Mouse (Mus musculus): ENCODE results near the gene Krt23. TPM values are rescaled to one million over a fixed set of nuclear protein-coding genes. Genes with fewer than 3 reads are reported as not detected.

Gene Krt23
- polyA plus RNA-seq, 1 experiment from 2014 or later = 8.2 TPM

DNA sequence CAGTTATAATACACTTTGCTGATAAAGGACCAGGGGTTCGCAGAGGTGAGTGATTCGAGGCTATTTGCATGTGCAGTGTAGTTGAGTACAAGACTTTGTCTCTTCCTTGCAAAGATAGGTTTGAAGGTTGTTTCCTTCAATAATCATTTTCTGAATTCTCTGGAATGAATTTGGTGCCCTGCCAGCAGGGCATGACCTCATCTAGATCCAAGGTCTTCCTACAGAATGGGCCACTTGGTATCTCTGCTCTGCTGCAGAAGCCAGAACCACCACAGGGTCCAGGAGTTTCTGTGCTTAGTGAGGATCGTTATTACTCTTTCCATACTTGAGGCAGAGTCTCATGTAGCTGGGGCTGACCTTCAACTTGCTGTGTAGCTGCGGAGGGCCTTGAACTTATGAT is 1.8 kb upstream of the Krt23 start:
- Histone ChIP-seq H3K9ac (replicated peaks; ENCODE audit: low read depth) (no peak overlapping the region), H3K36me3 (ENCODE audit: insufficient read depth, low read length) (no peaks in the 10 kb centered on the region), H3K27ac (ENCODE audit: low read length) (no peak overlapping the region), H3K4me3 (ENCODE audit: low read depth, low read length) (no peak overlapping the region), H3K9me3 (ENCODE audit: low read length) (no peaks in the 10 kb centered on the region), H3K4me2 (replicated peaks; ENCODE audit: low read depth, low read length) (no peak overlapping the region), H3K4me1 (ENCODE audit: insufficient read depth, low read depth, low read length) (no peaks in the 10 kb centered on the region; the same call in 1 of the 2 replicates), H3K27me3 (replicated peaks; ENCODE audit: insufficient read depth, low read length) (no peaks in the 10 kb centered on the region)
- 86% methylated on average over 4 of the region's 4 CpGs for WGBS
- TF ChIP-seq CTCF (IDR thresholded peaks at IDR 0.05) (no peak), EP300 (IDR thresholded peaks at IDR 0.05) (no peak)
- no peak for DNase-seq (ENCODE audit: low spot score)
- ATAC-seq = no peak

DNA sequence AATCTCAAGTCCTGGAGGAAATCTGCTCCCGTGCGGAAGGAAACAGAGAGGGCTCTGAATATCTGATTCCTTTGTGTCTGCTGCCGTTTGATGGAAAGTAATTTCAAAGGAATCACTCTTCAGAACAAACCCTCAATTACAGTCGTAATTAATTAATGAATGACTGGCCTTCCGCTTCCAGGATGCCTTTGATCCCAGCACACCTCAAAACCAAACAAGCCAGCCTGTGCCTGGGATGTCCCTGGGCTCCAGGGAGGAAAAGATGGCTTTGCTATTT is 575 bp upstream of the Krt23 start:
- DNase-seq (ENCODE audit: low spot score) (peak; percentile 31), ATAC-seq (no peak)
- Histone ChIP-seq H3K9ac (replicated peaks; ENCODE audit: low read depth) (no peak overlapping the region), H3K4me1 (ENCODE audit: insufficient read depth, low read depth, low read length) (no peaks in the 10 kb centered on the region; the same call in 1 of the 2 replicates), H3K4me3 (ENCODE audit: low read depth, low read length) (no peak overlapping the region), H3K27ac (ENCODE audit: low read length) (no peak overlapping the region), H3K4me2 (replicated peaks; ENCODE audit: low read depth, low read length) (no peak overlapping the region), H3K36me3 (ENCODE audit: insufficient read depth, low read length) (no peaks in the 10 kb centered on the region), H3K9me3 (ENCODE audit: low read length) (no peaks in the 10 kb centered on the region), H3K27me3 (replicated peaks; ENCODE audit: insufficient read depth, low read length) (no peaks in the 10 kb centered on the region)
- TF ChIP-seq EP300 (IDR thresholded peaks at IDR 0.05) (no peak), CTCF (IDR thresholded peaks at IDR 0.05) (no peak)
- WGBS = 22% methylated on average over 5 of the region's 5 CpGs

GRCm38 (mm10) chr11:99491040-99491439 is 1.9 kb downstream of the Krt23 start:
- 0 out of 2 replicates have a peak overlapping the region, but pooled peaks have one; percentile 4 for H3K4me2 ChIP-seq (replicated peaks; ENCODE audit: low read depth, low read length)
- H3K9me3 ChIP-seq (ENCODE audit: low read length) = no peaks in the 10 kb centered on the region
- TF ChIP-seq EP300 (IDR thresholded peaks at IDR 0.05) (no peak), CTCF (IDR thresholded peaks at IDR 0.05) (no peak)
- H3K9ac ChIP-seq (replicated peaks; ENCODE audit: low read depth) = no peak overlapping the region
- DNase-seq (ENCODE audit: low spot score) (no peak), ATAC-seq (no peak; the same call in 1 of the 2 replicates)
- H3K4me1 ChIP-seq (ENCODE audit: insufficient read depth, low read depth, low read length) = no peaks in the 10 kb centered on the region; the same call in 1 of the 2 replicates
- no peaks in the 10 kb centered on the region for H3K36me3 ChIP-seq (ENCODE audit: insufficient read depth, low read length)
- no peaks in the 10 kb centered on the region for H3K27me3 ChIP-seq (replicated peaks; ENCODE audit: insufficient read depth, low read length)
- no peak overlapping the region for H3K27ac ChIP-seq (ENCODE audit: low read length)
- WGBS = 48% methylated on average over 8 of the region's 8 CpGs
- no peak overlapping the region for H3K4me3 ChIP-seq (ENCODE audit: low read depth, low read length)

- H3K27me3 ChIP-seq (replicated peaks; ENCODE audit: insufficient read depth, low read length) = no peaks in the 10 kb centered on the region
- no peak for DNase-seq (ENCODE audit: low spot score)
- no peaks in the 10 kb centered on the region; the same call in 1 of the 2 replicates for H3K4me1 ChIP-seq (ENCODE audit: insufficient read depth, low read depth, low read length)
- no peak overlapping the region for H3K4me3 ChIP-seq (ENCODE audit: low read depth, low read length)
- no peaks in the 10 kb centered on the region for H3K9me3 ChIP-seq (ENCODE audit: low read length)
- H3K4me2 ChIP-seq (replicated peaks; ENCODE audit: low read depth, low read length) = no peak overlapping the region
- no peaks in the 10 kb centered on the region for H3K36me3 ChIP-seq (ENCODE audit: insufficient read depth, low read length)
- no peak overlapping the region for H3K9ac ChIP-seq (replicated peaks; ENCODE audit: low read depth)
- TF ChIP-seq CTCF (IDR thresholded peaks at IDR 0.05) (no peak), EP300 (IDR thresholded peaks at IDR 0.05) (no peak)
- no peak overlapping the region for H3K27ac ChIP-seq (ENCODE audit: low read length)
- WGBS = 33% methylated on average over 4 of the region's 4 CpGs
- no peak for ATAC-seq
Measured at GRCm38 (mm10) chr11:99490624-99491023, 2.3 kb downstream of the Krt23 start.

DNA sequence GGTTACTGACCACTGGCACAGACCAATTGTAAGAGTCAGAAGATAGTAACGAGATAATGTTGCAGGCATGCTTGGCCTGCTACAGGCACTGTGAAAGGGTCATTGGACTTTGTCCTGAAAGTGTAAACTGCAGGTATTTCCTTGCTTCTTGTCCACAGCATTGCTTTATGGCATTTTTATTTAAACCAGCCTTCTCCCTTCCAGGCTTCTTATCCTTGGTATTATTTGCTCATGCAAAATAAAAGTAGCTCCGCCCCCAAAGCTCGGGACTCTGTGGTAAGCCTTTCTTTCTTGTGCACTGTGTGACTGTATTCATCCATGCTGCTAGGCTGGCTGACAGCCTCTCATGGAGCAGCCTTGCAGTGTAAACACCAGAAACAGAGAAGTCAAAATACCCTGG is 3.7 kb downstream of the Krt23 start:
- DNase-seq (ENCODE audit: low spot score) = peak; percentile 70
- Histone ChIP-seq H3K4me3 (ENCODE audit: low read depth, low read length) (no peak overlapping the region), H3K9me3 (ENCODE audit: low read length) (no peaks in the 10 kb centered on the region), H3K27me3 (replicated peaks; ENCODE audit: insufficient read depth, low read length) (no peaks in the 10 kb centered on the region), H3K36me3 (ENCODE audit: insufficient read depth, low read length) (no peaks in the 10 kb centered on the region), H3K27ac (ENCODE audit: low read length) (no peak overlapping the region), H3K9ac (replicated peaks; ENCODE audit: low read depth) (no peak overlapping the region), H3K4me1 (ENCODE audit: insufficient read depth, low read depth, low read length) (no peaks in the 10 kb centered on the region; the same call in 1 of the 2 replicates), H3K4me2 (replicated peaks; ENCODE audit: low read depth, low read length) (no peak overlapping the region)
- ATAC-seq = 0 out of 2 replicates have a peak, but pooled peaks have one; percentile 56
- WGBS = 34% methylated on average over 3 of the region's 3 CpGs
- no peak for TF ChIP-seq CTCF (IDR thresholded peaks at IDR 0.05)
- no peak for TF ChIP-seq EP300 (IDR thresholded peaks at IDR 0.05)

GRCm38 (mm10) chr11:99474981-99475380 is 18.0 kb downstream of the Krt23 start:
- Histone ChIP-seq H3K27me3 (replicated peaks; ENCODE audit: insufficient read depth, low read length) (no peaks in the 10 kb centered on the region), H3K9ac (replicated peaks; ENCODE audit: low read depth) (no peak overlapping the region), H3K4me3 (ENCODE audit: low read depth, low read length) (no peak overlapping the region), H3K9me3 (ENCODE audit: low read length) (no peaks in the 10 kb centered on the region), H3K4me2 (replicated peaks; ENCODE audit: low read depth, low read length) (no peak overlapping the region), H3K36me3 (ENCODE audit: insufficient read depth, low read length) (no peaks in the 10 kb centered on the region), H3K4me1 (ENCODE audit: insufficient read depth, low read depth, low read length) (no peaks in the 10 kb centered on the region), H3K27ac (ENCODE audit: low read length) (no peak overlapping the region)
- ATAC-seq (no peak), DNase-seq (ENCODE audit: low spot score) (no peak)
- TF ChIP-seq CTCF (IDR thresholded peaks at IDR 0.05) = no peak
- no peak for TF ChIP-seq EP300 (IDR thresholded peaks at IDR 0.05)
- WGBS = 61% methylated on average over 3 of the region's 3 CpGs

DNA sequence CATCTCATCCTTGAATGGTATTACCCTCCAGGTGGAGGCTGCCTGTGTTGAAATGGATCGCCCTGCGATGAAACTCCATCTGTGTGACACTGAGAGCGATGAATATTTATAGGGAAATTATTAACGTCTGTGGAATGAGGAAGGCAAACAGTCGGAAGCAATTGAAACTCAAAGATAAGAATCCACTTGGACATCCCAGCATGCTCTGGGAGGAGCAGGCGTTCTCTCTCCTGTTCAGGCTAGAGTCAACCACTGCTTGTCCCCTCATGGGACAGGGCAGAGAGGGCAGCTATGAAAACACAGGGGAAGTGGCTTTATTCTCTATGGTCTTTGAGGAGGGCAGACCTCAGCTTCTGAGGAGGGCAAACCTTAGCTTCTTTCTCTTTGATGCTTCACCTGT is 19.5 kb downstream of the Krt23 start:
- 41% methylated on average over 6 of the region's 6 CpGs for WGBS
- H3K36me3 ChIP-seq (ENCODE audit: insufficient read depth, low read length) = no peaks in the 10 kb centered on the region
- DNase-seq (ENCODE audit: low spot score) (peak; percentile 89), ATAC-seq (peak; percentile 76)
- no peaks in the 10 kb centered on the region for H3K27me3 ChIP-seq (replicated peaks; ENCODE audit: insufficient read depth, low read length)
- TF ChIP-seq EP300 (IDR thresholded peaks at IDR 0.05) (peak; percentile 93), CTCF (IDR thresholded peaks at IDR 0.05) (no peak)
- H3K9me3 ChIP-seq (ENCODE audit: low read length) = no peaks in the 10 kb centered on the region
- no peak overlapping the region for H3K4me2 ChIP-seq (replicated peaks; ENCODE audit: low read depth, low read length)
- H3K4me3 ChIP-seq (ENCODE audit: low read depth, low read length) = no peak overlapping the region
- no peak overlapping the region for H3K9ac ChIP-seq (replicated peaks; ENCODE audit: low read depth)
- H3K27ac ChIP-seq (ENCODE audit: low read length) = peak overlapping the region; percentile 48; the same call in 1 of the 2 replicates
- no peaks in the 10 kb centered on the region for H3K4me1 ChIP-seq (ENCODE audit: insufficient read depth, low read depth, low read length)

Data from lung, postnatal 0 days (tissue).